Mouse (Mus musculus): ENCODE data around the gene Lrmda.

GRCm38 (mm10) chr14:22849108-22849507 is 829.6 kb downstream of the Lrmda start:
- TF ChIP-seq CTCF (IDR thresholded peaks at IDR 0.05; ENCODE audit: borderline replicate concordance, extremely low read depth, insufficient read depth, insufficient read length) (no peak), POLR2A (IDR thresholded peaks at IDR 0.05; ENCODE audit: borderline replicate concordance, extremely low read depth, insufficient read depth, insufficient read length, poor library complexity, severe bottlenecking) (no peak)
